Mouse (Mus musculus): ENCODE data around the gene R3hcc1l. TPM values are rescaled to one million over a fixed set of nuclear protein-coding genes. Genes with fewer than 3 reads are reported as not detected.

R3hcc1l gene
- polyA plus RNA-seq, 1 experiment, result 4.8 TPM

DNA sequence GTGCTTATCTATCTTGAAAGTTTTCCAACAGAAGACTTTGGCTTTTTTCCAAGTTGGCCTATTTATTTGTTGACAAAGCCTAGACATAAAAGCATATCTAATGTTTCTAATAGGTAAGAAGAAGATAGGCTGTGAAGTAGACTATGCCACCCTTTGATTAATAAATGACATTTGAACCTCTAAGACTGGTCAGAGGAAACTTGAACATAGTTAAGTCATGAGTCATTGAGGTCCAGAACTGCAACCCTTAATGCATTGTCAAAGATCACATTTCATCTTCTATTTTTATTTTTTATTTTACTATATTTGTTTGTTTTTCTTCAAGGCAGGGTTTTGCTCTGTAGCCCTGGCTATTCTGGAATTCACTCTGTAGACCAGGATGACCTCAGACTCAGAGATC, 48.5 kb downstream of the R3hcc1l start:
- H3K4me1 ChIP-seq (ENCODE audit: control insufficient read depth, insufficient read depth, low read length), result peaks cover 8% of the 10 kb centered on the region; the same call in 1 of the 2 replicates
- no peak overlapping the region for H3K4me3 ChIP-seq (replicated peaks; ENCODE audit: extremely low read depth, low read depth, low read length)
- TF ChIP-seq POLR2A (IDR thresholded peaks at IDR 0.05; ENCODE audit: borderline replicate concordance, extremely low read depth, low read depth, low read length) (no peak), CTCF (IDR thresholded peaks at IDR 0.05; ENCODE audit: insufficient read depth, low read length) (no peak)
- DNase-seq, result no peak

DNA sequence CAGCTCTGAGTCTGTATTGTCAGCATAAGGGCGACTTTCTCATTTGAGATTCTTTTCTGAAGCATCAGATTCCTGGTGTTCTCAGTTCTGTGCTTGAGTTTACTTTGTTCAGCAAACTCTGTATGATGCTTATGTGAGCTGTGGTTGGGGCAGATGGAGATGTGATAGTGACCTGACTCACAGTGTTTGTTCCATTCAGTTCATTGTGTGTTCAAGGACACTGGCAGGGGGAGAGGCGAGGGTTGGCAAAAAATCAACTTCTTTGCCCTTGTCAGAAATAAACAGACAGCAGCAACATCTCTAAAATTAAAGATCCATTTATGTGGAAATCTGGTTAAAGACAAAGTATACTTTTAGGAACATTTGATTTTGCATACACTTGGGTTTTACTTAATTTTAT, 50.5 kb downstream of the R3hcc1l start:
- WGBS, result 62% methylated on average over 2 of the region's 2 CpGs
- DNase-seq, result no peak
- Histone ChIP-seq H3K4me1 (ENCODE audit: control insufficient read depth, insufficient read depth, low read length) (peaks cover 5% of the 10 kb centered on the region; the same call in 1 of the 2 replicates), H3K4me3 (replicated peaks; ENCODE audit: extremely low read depth, low read depth, low read length) (no peak overlapping the region)
- TF ChIP-seq POLR2A (IDR thresholded peaks at IDR 0.05; ENCODE audit: borderline replicate concordance, extremely low read depth, low read depth, low read length) (no peak), CTCF (IDR thresholded peaks at IDR 0.05; ENCODE audit: insufficient read depth, low read length) (no peak)

DNA sequence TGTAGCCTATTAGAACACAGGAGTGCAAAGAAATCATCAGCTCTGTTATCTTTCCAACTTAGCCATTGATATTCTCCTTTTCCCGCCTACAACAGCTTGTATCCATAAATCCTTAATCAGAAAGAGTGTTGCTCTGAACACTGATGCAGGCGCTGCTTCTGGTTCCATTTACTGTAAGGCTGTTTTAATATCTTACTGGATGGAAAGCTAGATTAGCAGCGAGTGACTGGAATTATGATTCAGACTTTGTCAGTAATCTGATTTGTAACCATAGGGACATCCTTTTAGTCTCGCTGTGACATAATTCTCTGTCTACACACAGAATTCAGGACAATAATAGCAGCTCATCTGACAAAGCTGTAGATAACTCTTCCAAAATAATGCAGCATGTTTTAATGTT, 52.7 kb downstream of the R3hcc1l start:
- 83% methylated on average over 4 of the region's 4 CpGs for WGBS
- DNase-seq, result no peak
- Histone ChIP-seq H3K4me1 (ENCODE audit: control insufficient read depth, insufficient read depth, low read length) (peaks cover 4% of the 10 kb centered on the region; the same call in 1 of the 2 replicates), H3K4me3 (replicated peaks; ENCODE audit: extremely low read depth, low read depth, low read length) (no peak overlapping the region)
- no peak for TF ChIP-seq CTCF (IDR thresholded peaks at IDR 0.05; ENCODE audit: insufficient read depth, low read length)
- TF ChIP-seq POLR2A (IDR thresholded peaks at IDR 0.05; ENCODE audit: borderline replicate concordance, extremely low read depth, low read depth, low read length), result no peak

DNA sequence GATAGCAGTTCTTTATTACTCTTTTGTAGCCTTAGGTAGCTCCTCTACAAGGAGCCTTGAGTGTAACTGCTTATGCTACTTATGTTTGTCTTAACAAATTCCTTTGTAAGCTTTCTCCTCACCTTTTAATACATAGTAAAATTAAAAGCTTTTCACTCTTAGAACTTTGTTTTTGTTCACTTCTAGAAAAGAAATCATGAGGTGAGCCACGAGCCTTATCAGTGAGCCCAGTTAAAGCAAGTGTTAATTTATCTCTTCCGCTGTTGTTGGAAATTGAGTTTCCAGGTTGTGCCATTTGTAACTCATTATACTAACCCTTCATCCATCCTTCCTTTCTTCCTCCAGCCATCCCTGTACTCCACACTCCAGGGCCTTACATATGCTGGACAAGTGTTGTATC, 56.8 kb downstream of the R3hcc1l start:
- WGBS, result 90% methylated on average over 2 of the region's 2 CpGs
- Histone ChIP-seq H3K4me1 (ENCODE audit: control insufficient read depth, insufficient read depth, low read length) (no peaks in the 10 kb centered on the region), H3K4me3 (replicated peaks; ENCODE audit: extremely low read depth, low read depth, low read length) (no peak overlapping the region)
- no peak for TF ChIP-seq POLR2A (IDR thresholded peaks at IDR 0.05; ENCODE audit: borderline replicate concordance, extremely low read depth, low read depth, low read length)
- no peak for TF ChIP-seq CTCF (IDR thresholded peaks at IDR 0.05; ENCODE audit: insufficient read depth, low read length)
- no peak for DNase-seq

DNA sequence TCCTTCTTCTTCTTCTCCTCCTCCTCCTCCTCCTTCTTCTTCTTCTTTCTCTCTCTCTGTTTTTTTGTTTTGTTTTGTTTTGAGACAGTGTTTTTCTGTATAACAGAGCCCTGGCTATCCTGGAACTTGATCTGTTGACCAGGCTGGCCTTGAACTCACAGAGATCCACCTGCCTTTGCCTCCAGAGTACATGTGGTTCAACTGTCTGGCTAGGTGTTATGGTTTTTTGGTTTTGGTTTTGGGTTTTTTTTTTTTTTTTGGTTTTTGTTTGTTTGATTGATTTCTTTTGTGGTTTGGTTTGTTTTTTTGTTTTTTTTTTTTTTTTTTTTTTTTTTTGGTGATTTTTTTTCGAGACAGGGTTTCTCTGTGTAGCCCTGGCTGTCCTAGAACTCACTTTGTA, 58.3 kb downstream of the R3hcc1l start:
- Histone ChIP-seq H3K4me1 (ENCODE audit: control insufficient read depth, insufficient read depth, low read length) (no peaks in the 10 kb centered on the region), H3K4me3 (replicated peaks; ENCODE audit: extremely low read depth, low read depth, low read length) (no peak overlapping the region)
- no peak for TF ChIP-seq POLR2A (IDR thresholded peaks at IDR 0.05; ENCODE audit: borderline replicate concordance, extremely low read depth, low read depth, low read length)
- TF ChIP-seq CTCF (IDR thresholded peaks at IDR 0.05; ENCODE audit: insufficient read depth, low read length), result no peak
- DNase-seq, result no peak
- WGBS, result no CpG with 5 or more reads among the region's 1 CpGs

DNA sequence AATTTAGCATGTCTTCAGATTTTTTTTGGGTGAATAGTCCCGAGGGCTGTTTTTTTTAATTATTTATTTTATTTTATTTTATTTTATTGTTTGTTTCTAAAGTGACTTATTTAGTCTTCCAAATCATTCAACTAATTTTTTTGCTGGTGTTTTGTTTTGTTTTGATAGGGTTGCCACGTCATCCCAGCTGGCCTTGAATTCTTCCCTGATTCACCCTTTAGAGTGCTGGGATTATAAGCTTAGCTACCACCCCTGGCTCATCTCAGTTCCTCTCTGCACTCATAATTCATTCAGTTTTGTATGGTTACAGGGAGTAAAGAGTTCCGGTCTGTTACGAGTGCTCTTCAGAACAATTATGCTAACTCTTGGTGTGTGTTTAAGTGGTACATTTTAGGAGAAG, 60.1 kb downstream of the R3hcc1l start:
- DNase-seq, result no peak
- Histone ChIP-seq H3K4me3 (replicated peaks; ENCODE audit: extremely low read depth, low read depth, low read length) (no peak overlapping the region), H3K4me1 (ENCODE audit: control insufficient read depth, insufficient read depth, low read length) (no peaks in the 10 kb centered on the region)
- TF ChIP-seq CTCF (IDR thresholded peaks at IDR 0.05; ENCODE audit: insufficient read depth, low read length) (no peak), POLR2A (IDR thresholded peaks at IDR 0.05; ENCODE audit: borderline replicate concordance, extremely low read depth, low read depth, low read length) (no peak)
- WGBS, result 74% methylated on average over 4 of the region's 4 CpGs

DNA sequence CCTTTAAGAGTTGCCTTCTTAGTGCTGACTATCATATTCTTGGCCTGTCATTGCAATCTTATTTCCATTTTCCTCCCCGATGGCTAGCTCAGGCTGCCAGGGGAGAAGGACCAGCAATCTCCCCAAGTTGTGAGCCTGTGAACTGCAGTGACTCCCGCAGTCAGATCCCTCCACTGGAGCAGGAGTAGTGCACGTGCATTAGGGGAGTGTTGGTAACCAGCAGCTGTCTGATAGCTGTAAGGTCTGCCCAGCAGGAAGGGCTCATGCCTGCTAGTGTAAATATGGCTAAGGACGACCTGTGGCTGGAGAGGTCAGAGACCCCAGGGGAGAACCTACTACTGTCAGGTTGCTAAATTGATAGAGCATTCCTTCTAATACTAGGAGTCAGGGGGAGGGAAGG, 62.1 kb downstream of the R3hcc1l start:
- H3K4me3 ChIP-seq (replicated peaks; ENCODE audit: extremely low read depth, low read depth, low read length), result no peak overlapping the region

DNA sequence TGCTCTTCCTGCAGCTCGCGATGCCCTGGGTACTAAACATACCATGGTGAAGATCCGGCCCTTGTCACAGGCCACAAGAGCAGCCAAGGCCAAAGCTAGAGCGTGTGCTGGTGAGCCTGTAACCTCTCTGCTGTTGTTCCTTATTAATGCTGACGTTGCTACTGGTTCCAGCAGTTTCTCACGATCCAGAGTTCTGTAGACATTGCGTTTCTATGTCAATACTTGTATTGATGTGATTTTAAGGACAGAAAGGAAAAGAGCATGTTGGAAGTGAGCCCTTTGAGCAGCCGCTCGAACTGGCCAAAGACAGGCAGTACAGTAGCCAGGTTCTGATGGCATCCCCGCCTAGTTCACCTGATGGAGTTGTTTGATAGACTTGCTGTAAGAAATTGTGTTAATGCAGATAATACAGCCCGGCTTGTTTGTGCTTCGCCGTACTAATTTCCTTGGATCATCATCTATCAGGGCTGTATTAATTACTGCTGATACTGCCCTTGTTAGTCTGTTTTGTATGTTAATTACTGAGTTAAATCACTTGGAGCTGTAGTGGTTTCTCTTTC, 64.3 kb downstream of the R3hcc1l start:
- TF ChIP-seq CTCF (IDR thresholded peaks at IDR 0.05; ENCODE audit: insufficient read depth, low read length) (no peak), POLR2A (IDR thresholded peaks at IDR 0.05; ENCODE audit: borderline replicate concordance, extremely low read depth, low read depth, low read length) (no peak)

More for the DNA sequence above, 62.1 kb downstream of the R3hcc1l start:
- no peak for DNase-seq
- H3K4me1 ChIP-seq (ENCODE audit: control insufficient read depth, insufficient read depth, low read length), result no peaks in the 10 kb centered on the region
- TF ChIP-seq CTCF (IDR thresholded peaks at IDR 0.05; ENCODE audit: insufficient read depth, low read length) (no peak), POLR2A (IDR thresholded peaks at IDR 0.05; ENCODE audit: borderline replicate concordance, extremely low read depth, low read depth, low read length) (no peak)
- 41% methylated on average over 4 of the region's 4 CpGs for WGBS

DNA sequence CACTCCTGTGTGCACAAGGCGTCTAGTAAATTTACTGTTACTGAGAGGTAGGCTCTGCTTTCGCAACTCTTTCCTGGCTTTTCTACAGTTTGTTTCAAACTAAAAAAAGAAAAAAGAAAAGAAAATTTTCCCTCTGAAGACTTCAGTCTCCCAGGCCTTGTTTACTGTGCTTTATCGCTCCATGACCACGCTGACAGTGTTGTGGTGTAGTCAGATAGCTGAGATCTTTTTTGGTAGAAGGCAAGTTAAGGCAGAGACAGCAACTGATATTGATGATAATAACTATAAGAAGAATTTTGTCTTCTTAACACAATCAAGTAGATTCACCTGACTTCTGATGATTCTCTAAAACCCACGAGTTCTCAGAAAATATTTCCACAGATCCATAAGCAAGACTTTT, 65.1 kb downstream of the R3hcc1l start:
- Histone ChIP-seq H3K4me3 (replicated peaks; ENCODE audit: extremely low read depth, low read depth, low read length) (no peak overlapping the region), H3K4me1 (ENCODE audit: control insufficient read depth, insufficient read depth, low read length) (peaks cover 3% of the 10 kb centered on the region; the same call in 1 of the 2 replicates)
- WGBS, result 94% methylated on average over 5 of the region's 5 CpGs
- no peak for DNase-seq
- TF ChIP-seq CTCF (IDR thresholded peaks at IDR 0.05; ENCODE audit: insufficient read depth, low read length), result no peak
- TF ChIP-seq POLR2A (IDR thresholded peaks at IDR 0.05; ENCODE audit: borderline replicate concordance, extremely low read depth, low read depth, low read length), result no peak

More for the DNA sequence above, 64.3 kb downstream of the R3hcc1l start:
- no peak for DNase-seq
- WGBS, result 91% methylated on average over 13 of the region's 13 CpGs
- H3K4me3 ChIP-seq (replicated peaks; ENCODE audit: extremely low read depth, low read depth, low read length), result no peak overlapping the region
- peaks cover 3% of the 10 kb centered on the region; the same call in 1 of the 2 replicates for H3K4me1 ChIP-seq (ENCODE audit: control insufficient read depth, insufficient read depth, low read length)

DNA sequence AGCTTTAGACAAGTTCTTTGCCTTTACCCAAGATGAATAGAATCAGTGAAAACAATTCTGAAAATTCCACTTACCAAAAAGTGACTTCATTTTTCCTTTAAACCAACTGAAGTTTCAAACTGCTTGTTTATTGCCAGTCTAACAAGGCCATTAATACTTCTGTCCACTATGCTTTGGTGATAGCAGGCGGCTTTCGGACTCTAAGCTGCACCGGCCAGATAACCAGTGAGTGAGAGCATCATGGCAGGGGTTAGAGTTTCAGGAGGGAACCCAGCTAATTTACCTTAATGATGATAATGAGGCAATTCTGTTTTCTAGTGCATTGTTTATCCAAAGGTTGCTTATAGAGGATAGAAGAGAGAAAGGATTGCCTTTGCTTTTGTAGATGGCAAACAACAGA, 65.6 kb downstream of the R3hcc1l start:
- TF ChIP-seq POLR2A (IDR thresholded peaks at IDR 0.05; ENCODE audit: borderline replicate concordance, extremely low read depth, low read depth, low read length) (no peak), CTCF (IDR thresholded peaks at IDR 0.05; ENCODE audit: insufficient read depth, low read length) (no peak)
- H3K4me1 ChIP-seq (ENCODE audit: control insufficient read depth, insufficient read depth, low read length), result peaks cover 3% of the 10 kb centered on the region; the same call in 1 of the 2 replicates
- no peak for DNase-seq
- WGBS, result 96% methylated on average over 3 of the region's 3 CpGs
- no peak overlapping the region for H3K4me3 ChIP-seq (replicated peaks; ENCODE audit: extremely low read depth, low read depth, low read length)
